Mouse (Mus musculus): ENCODE data around the gene Dnajc30. TPM values are rescaled to one million over a fixed set of nuclear protein-coding genes. Genes with fewer than 3 reads are reported as not detected.

Dnajc30 gene
- polyA plus RNA-seq (2012; fragmentation: generic; extraction: Trizol) = 10 to 100 TPM; 23.6 to 34.4 TPM

DNA sequence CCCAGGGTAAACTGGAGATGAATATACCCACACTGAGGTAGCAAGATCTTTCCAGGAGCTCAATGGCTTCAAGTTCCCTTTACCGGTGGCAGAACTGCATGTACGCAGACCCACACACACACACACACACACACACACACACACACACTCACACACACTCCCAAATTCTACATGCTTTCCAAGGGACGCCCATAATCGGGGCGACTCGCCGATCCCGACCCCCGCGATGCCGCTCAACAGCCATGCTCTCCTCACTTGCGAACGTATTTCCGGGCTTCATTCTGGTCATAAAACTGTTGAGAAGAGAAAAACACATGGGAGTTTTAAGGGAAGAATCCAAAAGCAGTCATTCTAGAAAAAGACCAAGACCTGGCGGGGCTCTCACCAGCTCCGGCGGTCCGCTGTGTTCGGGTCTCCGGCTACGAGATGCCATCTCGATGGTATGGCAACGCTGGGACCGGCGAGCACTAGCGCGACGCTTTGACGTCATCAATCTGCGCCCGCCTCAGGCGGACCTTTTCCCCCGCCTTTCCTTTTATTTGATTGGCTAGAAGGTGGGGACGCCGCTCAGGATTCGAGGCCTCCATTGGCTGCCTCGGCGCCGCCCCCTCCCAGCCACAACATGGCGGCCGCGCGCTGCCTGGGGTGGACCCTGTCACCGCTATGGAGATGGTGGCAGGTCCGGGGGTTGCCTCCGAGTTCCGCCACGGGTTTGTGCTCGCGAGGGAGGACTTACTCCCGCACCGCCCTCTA lies at the start of gene Dnajc30:
Gene Dnajc30, plus strand, starts transcription at position 574 of the 753 bp plus-strand sequence.

DNA sequence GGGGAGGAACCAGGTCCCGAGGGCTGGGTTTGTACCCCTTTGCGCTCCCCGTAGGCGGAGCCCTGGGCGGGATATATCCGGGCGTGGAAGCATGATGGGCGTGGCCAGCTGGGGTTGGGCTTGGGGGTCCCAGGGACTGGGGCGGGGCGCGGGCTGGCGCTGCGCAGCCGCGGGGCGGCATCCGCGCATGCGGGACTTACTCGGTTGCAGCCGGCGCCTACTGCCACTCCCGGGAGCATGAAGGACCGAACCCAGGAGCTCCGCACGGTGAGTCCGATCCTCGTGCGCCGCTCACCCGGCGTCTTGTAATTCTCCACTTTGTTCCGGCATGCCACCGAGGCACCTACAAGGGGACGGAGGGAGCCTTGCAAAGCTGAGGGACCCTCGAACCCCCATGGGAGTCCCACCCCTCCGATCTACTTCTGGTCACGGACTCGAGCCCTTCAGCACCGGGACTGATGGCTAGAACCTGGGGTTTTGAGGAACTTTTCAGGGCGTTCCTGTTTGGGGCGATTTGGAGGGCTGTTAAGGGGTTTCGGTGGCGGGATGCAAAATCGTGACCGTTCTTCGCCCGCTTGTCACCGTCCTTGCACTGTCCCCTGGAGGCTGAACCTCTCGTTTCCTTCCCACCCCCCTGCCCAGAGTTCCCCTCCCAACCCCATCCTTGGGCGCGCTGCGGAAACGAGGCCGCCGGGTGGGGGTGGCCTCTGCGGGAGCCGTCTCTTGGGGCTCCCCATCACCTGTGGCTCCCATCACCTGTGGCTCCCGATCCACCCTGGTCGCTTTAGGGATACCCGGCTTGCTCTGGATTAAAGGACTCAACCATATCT lies 40.4 kb upstream of the Dnajc30 start, which contains the start of gene Stx1a:
Gene Stx1a, plus strand, starts transcription at position 139 of the 830 bp plus-strand sequence.

DNA sequence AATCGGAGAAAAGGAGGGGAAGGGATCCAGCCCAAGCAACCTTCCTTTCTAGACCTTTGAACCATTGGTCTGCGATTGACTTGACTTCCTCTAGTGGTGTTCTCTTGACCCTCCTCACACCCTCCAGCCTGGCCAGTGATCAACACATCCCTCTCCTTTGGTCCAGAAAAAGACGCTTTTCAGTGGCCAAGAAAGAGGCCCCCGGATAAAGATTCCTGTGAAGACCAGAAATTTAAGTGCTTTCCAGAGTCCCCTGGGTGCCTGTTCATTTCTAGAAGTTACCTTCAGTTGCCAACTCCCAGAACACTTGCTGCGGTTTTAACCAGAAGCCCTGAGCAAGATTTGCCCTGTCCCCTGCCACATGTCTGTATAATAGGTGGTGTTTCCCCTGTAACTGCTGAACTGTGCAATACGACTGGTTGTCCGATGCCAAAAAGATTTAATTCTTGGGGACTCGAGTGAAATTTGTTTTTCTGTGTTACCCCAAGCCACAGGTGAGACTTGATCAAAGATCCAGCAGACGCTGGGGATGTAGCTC lies 976 bp downstream of the Dnajc30 start, which contains the start of gene Bud23:
Gene Bud23, minus strand, starts transcription at position 51 of the 538 bp plus-strand sequence.

DNA sequence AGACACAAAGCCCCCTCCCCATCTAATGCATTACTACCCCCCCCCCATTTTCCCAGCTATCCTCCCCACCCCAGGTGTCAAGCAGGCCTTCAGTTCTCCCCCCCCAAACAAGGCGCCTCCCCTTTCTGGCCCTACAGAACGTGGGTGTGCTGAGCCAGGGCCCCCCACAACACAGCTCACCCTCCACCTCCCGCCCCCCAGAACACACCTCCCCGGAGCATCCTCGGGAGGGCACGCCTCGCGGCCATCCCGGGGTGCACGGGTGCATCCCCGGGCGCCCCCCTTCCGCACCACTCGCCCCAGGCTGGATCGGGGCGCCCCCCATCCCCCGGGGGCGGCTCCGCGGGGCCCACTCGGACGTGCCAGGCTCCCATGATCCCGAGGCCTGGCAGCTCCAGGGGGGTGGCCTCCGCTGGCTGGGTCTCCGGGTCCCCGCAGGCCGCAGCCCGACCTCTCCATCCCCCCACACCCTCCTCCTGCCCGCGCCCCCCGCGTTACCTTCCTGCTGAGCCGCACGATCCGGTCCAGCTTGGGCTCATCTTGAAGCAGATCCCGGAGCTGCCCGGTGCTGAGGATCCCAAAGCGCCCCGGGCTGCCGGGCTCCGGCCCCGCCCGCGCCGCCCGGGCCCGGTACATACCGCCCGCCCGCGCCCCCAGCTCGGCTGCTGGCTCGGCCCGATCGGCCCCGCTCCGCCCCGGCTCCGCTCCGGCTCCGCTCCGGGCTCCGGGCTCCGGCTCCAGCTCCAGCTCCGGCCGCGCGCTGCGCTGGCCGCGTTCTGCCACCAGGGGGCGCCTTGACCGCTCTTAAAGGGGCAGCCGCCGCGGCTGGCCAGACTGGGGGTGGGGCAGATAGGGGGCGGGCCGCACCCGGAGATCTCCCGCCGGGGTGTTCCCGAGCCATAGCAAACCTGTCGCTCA lies 13.8 kb downstream of the Dnajc30 start, which contains the start of gene Vps37d:
Gene Vps37d, minus strand, starts transcription at position 703 of the 918 bp plus-strand sequence.

DNA sequence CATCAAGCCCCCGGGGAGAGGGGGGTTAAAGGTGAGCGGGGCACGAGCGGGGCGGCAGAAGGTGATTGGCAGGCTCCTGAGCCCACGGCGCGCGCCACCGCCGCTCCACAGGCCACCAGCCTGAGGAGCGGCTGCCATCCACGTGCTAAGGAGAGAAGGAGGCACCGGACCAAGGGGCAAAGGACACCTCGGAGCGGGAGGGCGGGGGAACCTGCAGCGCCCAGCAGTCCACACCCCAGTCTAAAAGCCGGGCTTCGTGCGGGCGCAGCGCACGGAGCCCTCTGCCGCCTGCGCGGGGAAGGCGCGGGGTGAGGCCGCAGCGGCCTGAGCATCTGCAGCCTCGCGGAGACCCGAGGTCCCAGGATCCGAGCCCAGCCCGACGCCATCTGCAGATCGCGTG lies 25.7 kb downstream of the Dnajc30 start, which contains the start of gene Mlxipl:
Gene Mlxipl, plus strand, starts transcription at position 238 of the 400 bp plus-strand sequence.

Other genes with a start within 250 kb of the Dnajc30 start
- gene Tmem270, start 157.5 kb upstream of the Dnajc30 start, polyA plus RNA-seq (2012; fragmentation: generic; extraction: Trizol) = not detected
- gene Cldn13, start 148.7 kb upstream of the Dnajc30 start, polyA plus RNA-seq (2012; fragmentation: generic; extraction: Trizol) = not detected
- gene Mettl27, start 131.8 kb upstream of the Dnajc30 start, polyA plus RNA-seq (2012; fragmentation: generic; extraction: Trizol) = 10 to 100 TPM in 1 of 2 experiments, 1 to 10 TPM in 1; 4.0 to 32.3 TPM
- gene Cldn4, start 117.3 kb upstream of the Dnajc30 start, polyA plus RNA-seq (2012; fragmentation: generic; extraction: Trizol) = not detected
- not detected for gene Cldn3, start 78.0 kb upstream of the Dnajc30 start, polyA plus RNA-seq (2012; fragmentation: generic; extraction: Trizol)
- gene Abhd11, start 55.0 kb upstream of the Dnajc30 start, polyA plus RNA-seq (2012; fragmentation: generic; extraction: Trizol) = 10 to 100 TPM; 30.4 to 30.8 TPM
- gene Stx1a, start 40.7 kb upstream of the Dnajc30 start, polyA plus RNA-seq (2012; fragmentation: generic; extraction: Trizol) = 1 to 10 TPM; 1.6 to 5.4 TPM
- gene Bud23, start 757 bp downstream of the Dnajc30 start, polyA plus RNA-seq (2012; fragmentation: generic; extraction: Trizol) = 10 to 100 TPM; 29.7 to 34.2 TPM
- gene Vps37d, start 14.1 kb downstream of the Dnajc30 start, polyA plus RNA-seq (2012; fragmentation: generic; extraction: Trizol) = 10 to 100 TPM in 1 of 2 experiments, 1 to 10 TPM in 1; 4.9 to 16.4 TPM
- gene Mlxipl, start 25.7 kb downstream of the Dnajc30 start, polyA plus RNA-seq (2012; fragmentation: generic; extraction: Trizol) = not detected
- gene Tbl2, start 85.5 kb downstream of the Dnajc30 start, polyA plus RNA-seq (2012; fragmentation: generic; extraction: Trizol) = 10 to 100 TPM in 1 of 2 experiments, 1 to 10 TPM in 1; 6.8 to 10.3 TPM
- gene Bcl7b, start 104.1 kb downstream of the Dnajc30 start, polyA plus RNA-seq (2012; fragmentation: generic; extraction: Trizol) = 10 to 100 TPM; 44.8 to 53.4 TPM
- gene Baz1b, start 123.1 kb downstream of the Dnajc30 start, polyA plus RNA-seq (2012; fragmentation: generic; extraction: Trizol) = 10 to 100 TPM in 1 of 2 experiments, 1 to 10 TPM in 1; 3.9 to 29.9 TPM
- gene Fzd9, start 187.0 kb downstream of the Dnajc30 start, polyA plus RNA-seq (2012; fragmentation: generic; extraction: Trizol) = 1 to 10 TPM in 1 of 2 experiments, under 1 TPM in 1; 0.63 to 6.3 TPM

Data from C3H10T1/2 (cell line).